Mouse (Mus musculus): ENCODE measurements around the gene Fam241b.

Gene Fam241b

GRCm38 (mm10) chr10:62143820-62144219, at the start of gene Fam241b:
TSS of gene Fam241b (minus strand) at chr10:62143920.
- DNase-seq: no peak

- peak; percentile 74 for DNase-seq
Measured at GRCm38 (mm10) chr10:62192701-62193157, 49.0 kb upstream of the Fam241b start.

GRCm38 (mm10) chr10:62190821-62191220, 47.1 kb upstream of the Fam241b start:
- no peak for DNase-seq

- no peak for DNase-seq
Measured at GRCm38 (mm10) chr10:62189910-62190309, 46.2 kb upstream of the Fam241b start.

GRCm38 (mm10) chr10:62189303-62189702, 45.6 kb upstream of the Fam241b start:
- no peak for DNase-seq

GRCm38 (mm10) chr10:62186882-62187281, 43.2 kb upstream of the Fam241b start:
- DNase-seq: peak; percentile 72

GRCm38 (mm10) chr10:62183053-62183452, 39.3 kb upstream of the Fam241b start:
- peak; percentile 91 for DNase-seq

- no peak for DNase-seq
Measured at GRCm38 (mm10) chr10:62182471-62183014, 38.8 kb upstream of the Fam241b start.

GRCm38 (mm10) chr10:62181701-62182100, 38.0 kb upstream of the Fam241b start:
- DNase-seq: no peak

- DNase-seq: no peak
Measured at GRCm38 (mm10) chr10:62179944-62180343, 36.2 kb upstream of the Fam241b start.

GRCm38 (mm10) chr10:62174533-62175313, 31.0 kb upstream of the Fam241b start:
- DNase-seq: no peak

- no peak for DNase-seq
Measured at GRCm38 (mm10) chr10:62173941-62174448, 30.3 kb upstream of the Fam241b start.

GRCm38 (mm10) chr10:62172841-62173553, 29.3 kb upstream of the Fam241b start:
- DNase-seq: no peak

- no peak for DNase-seq
Measured at GRCm38 (mm10) chr10:62162410-62162809, 18.7 kb upstream of the Fam241b start.

GRCm38 (mm10) chr10:62149929-62150328, 6.2 kb upstream of the Fam241b start:
- DNase-seq: no peak

GRCm38 (mm10) chr10:62147466-62148248, 3.9 kb upstream of the Fam241b start:
- DNase-seq: no peak

- DNase-seq: no peak
Measured at GRCm38 (mm10) chr10:62145957-62146356, 2.2 kb upstream of the Fam241b start.

GRCm38 (mm10) chr10:62138040-62138439, 5.7 kb downstream of the Fam241b start:
- DNase-seq: no peak

- DNase-seq: no peak
Measured at GRCm38 (mm10) chr10:62137150-62137549, 6.6 kb downstream of the Fam241b start.

- DNase-seq: no peak
Measured at GRCm38 (mm10) chr10:62135696-62136470, 7.8 kb downstream of the Fam241b start.

- no peak for DNase-seq
Measured at GRCm38 (mm10) chr10:62132691-62133281, 10.9 kb downstream of the Fam241b start, which contains the start of gene Neurog3. TSS of gene Neurog3 (plus strand) at chr10:62133090.

Data from right cerebral cortex, postnatal 25 days (tissue).